Mouse (Mus musculus): ENCODE measurements around the gene Gm11238.
"Not testable (repeated sequence)": the region's sequence is repeated elsewhere in the genome, so short reads cannot be mapped to it uniquely, and the experiment has no call there.

Gm11238 gene

GRCm38 (mm10) chr4:73607581-73607980 is at the start of gene Gm11238:
Gene Gm11238 (plus strand): TSS chr4:73607881.
- DNase-seq (ENCODE audit: low spot score) = not testable (repeated sequence)

GRCm38 (mm10) chr4:73599248-73599647 is 8.4 kb upstream of the Gm11238 start:
- no peak for DNase-seq (ENCODE audit: low spot score)

- DNase-seq (ENCODE audit: low spot score) = not testable (repeated sequence)
Observed at GRCm38 (mm10) chr4:73622684-73623083, 15.0 kb downstream of the Gm11238 start, which contains the start of gene Gm11237. Gene Gm11237 (plus strand): TSS chr4:73622984.

GRCm38 (mm10) chr4:73637821-73638220 is 30.1 kb downstream of the Gm11238 start, which contains the start of gene Gm11236:
Gene Gm11236 (plus strand): TSS chr4:73638121.
- not testable (repeated sequence) for DNase-seq (ENCODE audit: low spot score)

GRCm38 (mm10) chr4:73661864-73662263 is 54.2 kb downstream of the Gm11238 start:
- DNase-seq (ENCODE audit: low spot score) = not testable (repeated sequence)

GRCm38 (mm10) chr4:73668054-73668453 is 60.4 kb downstream of the Gm11238 start, which contains the start of gene Gm11239:
Gene Gm11239 (plus strand): TSS chr4:73668354.
- DNase-seq (ENCODE audit: low spot score) = not testable (repeated sequence)

GRCm38 (mm10) chr4:73683216-73683615 is 75.5 kb downstream of the Gm11238 start, which contains the start of gene Gm428:
Gene Gm428 (plus strand): TSS chr4:73683516.
- not testable (repeated sequence) for DNase-seq (ENCODE audit: low spot score)

All from ovary, postnatal 10 days (tissue).